Mouse (Mus musculus): ENCODE data around the gene Lemd1. TPM values are rescaled to one million over a fixed set of nuclear protein-coding genes. Genes with fewer than 3 reads are reported as not detected.

Gene Lemd1
- polyA plus RNA-seq, 1 experiment, result not detected

DNA sequence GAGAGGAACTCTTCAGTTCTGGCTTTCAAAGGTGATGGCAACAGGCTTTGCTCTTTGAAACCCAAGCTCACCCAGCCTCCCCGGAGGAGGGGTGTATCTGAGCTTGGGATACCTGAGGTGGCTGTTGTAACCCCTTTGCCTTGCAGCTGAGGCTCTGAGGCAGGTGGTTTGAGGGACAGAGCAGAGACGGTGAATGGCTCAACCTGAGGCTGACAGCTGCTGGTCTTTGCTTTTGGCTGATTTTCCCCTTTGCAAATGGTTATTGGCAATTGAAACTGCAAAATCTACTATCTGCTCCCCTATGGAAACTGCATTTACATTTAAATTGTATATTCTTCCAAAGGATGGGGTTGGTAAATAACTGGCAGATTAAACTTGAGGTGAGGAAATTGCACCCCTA, 30.4 kb downstream of the Lemd1 start:
- DNase-seq (ENCODE audit: low read depth in 1 of 2, low spot score in 2 of 2), result no peak
- Histone ChIP-seq H3K27ac (ENCODE audit: insufficient read depth, low read length) (no peak overlapping the region), H3K36me3 (ENCODE audit: control insufficient read depth, insufficient read depth, low read length) (no peaks in the 10 kb centered on the region), H3K27me3 (ENCODE audit: control insufficient read depth, insufficient read depth, low read length) (no peaks in the 10 kb centered on the region), H3K4me3 (ENCODE audit: extremely low read depth, insufficient read depth, insufficient read length) (no peak overlapping the region), H3K4me1 (ENCODE audit: control insufficient read depth, insufficient read depth, insufficient read length) (no peaks in the 10 kb centered on the region)
- TF ChIP-seq POLR2A (IDR thresholded peaks at IDR 0.05; ENCODE audit: low read depth, low read length), result no peak
- TF ChIP-seq CTCF (IDR thresholded peaks at IDR 0.05; ENCODE audit: extremely low read depth, insufficient read depth, insufficient read length, insufficient replicate concordance), result no peak
- 60% methylated on average over 2 of the region's 2 CpGs for WGBS

DNA sequence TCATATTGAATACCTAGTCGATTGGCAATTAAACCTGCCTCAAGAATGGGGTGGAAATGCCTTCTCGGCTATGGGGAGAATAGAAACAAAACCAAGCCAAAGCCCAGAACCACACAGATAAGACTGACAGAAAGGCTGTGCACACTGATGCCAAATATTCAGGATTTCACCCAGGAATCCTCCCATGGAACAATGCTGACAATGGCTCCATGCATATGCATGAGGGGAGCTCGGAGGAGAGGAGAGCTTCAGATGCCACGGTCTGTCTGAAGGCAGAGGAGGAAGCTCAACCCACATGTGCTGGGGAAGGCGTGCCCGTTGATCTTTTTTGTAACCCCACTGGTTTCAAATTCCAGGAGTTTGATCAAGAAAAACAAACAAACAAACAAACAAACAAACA, 30.9 kb downstream of the Lemd1 start:
- no peak for DNase-seq (ENCODE audit: low read depth in 1 of 2, low spot score in 2 of 2)
- H3K4me1 ChIP-seq (ENCODE audit: control insufficient read depth, insufficient read depth, insufficient read length), result no peaks in the 10 kb centered on the region
- H3K36me3 ChIP-seq (ENCODE audit: control insufficient read depth, insufficient read depth, low read length), result no peaks in the 10 kb centered on the region
- no peak overlapping the region for H3K4me3 ChIP-seq (ENCODE audit: extremely low read depth, insufficient read depth, insufficient read length)
- 44% methylated on average over 6 of the region's 6 CpGs for WGBS
- TF ChIP-seq CTCF (IDR thresholded peaks at IDR 0.05; ENCODE audit: extremely low read depth, insufficient read depth, insufficient read length, insufficient replicate concordance), result no peak
- TF ChIP-seq POLR2A (IDR thresholded peaks at IDR 0.05; ENCODE audit: low read depth, low read length), result no peak
- H3K27me3 ChIP-seq (ENCODE audit: control insufficient read depth, insufficient read depth, low read length), result no peaks in the 10 kb centered on the region
- no peak overlapping the region for H3K27ac ChIP-seq (ENCODE audit: insufficient read depth, low read length)

DNA sequence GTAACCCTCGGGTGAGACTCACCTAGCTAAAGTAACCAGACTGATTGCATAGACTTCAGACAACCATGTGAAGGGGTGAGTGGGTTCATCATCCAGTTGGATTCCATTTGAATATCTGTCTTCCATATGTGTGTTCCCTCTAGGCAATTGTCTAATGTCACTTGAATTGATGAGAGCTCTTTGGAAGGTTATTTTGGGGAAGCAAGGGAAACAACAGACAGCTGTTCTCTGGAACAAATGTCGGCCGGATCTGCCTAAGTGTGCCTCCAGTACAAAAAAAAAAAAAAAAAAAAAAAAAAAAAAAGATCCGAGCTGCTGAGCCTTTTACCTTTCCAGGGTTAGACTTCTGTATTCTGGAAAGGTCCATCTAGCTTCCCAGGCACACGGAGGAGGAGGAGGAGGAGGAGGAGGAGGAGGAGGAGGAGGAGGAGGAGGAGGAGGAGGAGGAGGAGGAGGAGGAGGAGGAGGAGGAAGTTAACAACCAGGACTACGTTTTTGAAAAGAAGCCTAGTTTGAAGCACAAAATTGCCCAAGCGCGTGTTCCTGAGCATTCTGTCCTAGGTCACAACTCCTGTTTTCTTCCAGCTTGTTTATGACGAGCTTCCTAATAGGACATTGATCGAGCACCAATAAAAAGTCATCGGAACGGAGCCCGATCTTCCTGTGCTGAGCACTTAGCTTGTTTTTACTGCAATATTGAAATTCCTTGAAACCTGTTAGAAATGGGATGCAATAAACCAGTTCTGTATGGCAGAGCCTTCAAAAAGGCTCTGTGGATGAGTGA, 35.3 kb downstream of the Lemd1 start:
- WGBS, result 71% methylated on average over 13 of the region's 13 CpGs
- Histone ChIP-seq H3K36me3 (ENCODE audit: control insufficient read depth, insufficient read depth, low read length) (no peaks in the 10 kb centered on the region), H3K27me3 (ENCODE audit: control insufficient read depth, insufficient read depth, low read length) (no peaks in the 10 kb centered on the region), H3K27ac (ENCODE audit: insufficient read depth, low read length) (no peak overlapping the region), H3K4me3 (ENCODE audit: extremely low read depth, insufficient read depth, insufficient read length) (no peak overlapping the region), H3K4me1 (ENCODE audit: control insufficient read depth, insufficient read depth, insufficient read length) (no peaks in the 10 kb centered on the region)
- no peak for DNase-seq (ENCODE audit: low read depth in 1 of 2, low spot score in 2 of 2)
- TF ChIP-seq CTCF (IDR thresholded peaks at IDR 0.05; ENCODE audit: extremely low read depth, insufficient read depth, insufficient read length, insufficient replicate concordance), result no peak
- TF ChIP-seq POLR2A (IDR thresholded peaks at IDR 0.05; ENCODE audit: low read depth, low read length), result no peak

DNA sequence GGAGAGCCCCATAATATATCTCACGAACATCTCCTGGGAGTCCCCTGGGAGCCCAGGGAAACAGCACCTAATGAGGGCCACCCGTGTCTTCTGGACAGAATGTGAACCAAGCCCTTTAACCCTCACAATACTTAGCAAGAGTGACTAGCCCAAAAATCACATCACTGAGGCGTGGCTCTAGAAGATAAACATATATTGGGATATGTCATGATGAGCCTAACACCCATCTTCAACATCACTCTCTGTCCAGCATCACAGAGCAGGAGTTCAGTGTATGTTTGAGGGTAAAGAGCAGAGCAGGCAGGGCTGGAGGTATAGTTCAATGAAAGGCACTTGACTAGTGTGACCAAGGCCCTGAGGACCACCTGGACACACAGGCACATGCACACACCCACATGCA, 38.4 kb downstream of the Lemd1 start, which contains the start of gene Gm10188:
Gene Gm10188 (minus strand): TSS at position 101 of the 400 bp plus-strand sequence.
- Histone ChIP-seq H3K27ac (ENCODE audit: insufficient read depth, low read length) (no peak within 1 kb of the TSS), H3K4me1 (ENCODE audit: control insufficient read depth, insufficient read depth, insufficient read length) (no peaks in the 10 kb centered on the region), H3K36me3 (ENCODE audit: control insufficient read depth, insufficient read depth, low read length) (no peaks in the 10 kb centered on the region), H3K4me3 (ENCODE audit: extremely low read depth, insufficient read depth, insufficient read length) (no peak within 1 kb of the TSS), H3K27me3 (ENCODE audit: control insufficient read depth, insufficient read depth, low read length) (no peaks in the 10 kb centered on the region)
- DNase-seq (ENCODE audit: low read depth in 1 of 2, low spot score in 2 of 2), result no peak
- 86% methylated on average over 3 of the region's 3 CpGs for WGBS
- TF ChIP-seq CTCF (IDR thresholded peaks at IDR 0.05; ENCODE audit: extremely low read depth, insufficient read depth, insufficient read length, insufficient replicate concordance) (no peak), POLR2A (IDR thresholded peaks at IDR 0.05; ENCODE audit: low read depth, low read length) (no peak)

DNA sequence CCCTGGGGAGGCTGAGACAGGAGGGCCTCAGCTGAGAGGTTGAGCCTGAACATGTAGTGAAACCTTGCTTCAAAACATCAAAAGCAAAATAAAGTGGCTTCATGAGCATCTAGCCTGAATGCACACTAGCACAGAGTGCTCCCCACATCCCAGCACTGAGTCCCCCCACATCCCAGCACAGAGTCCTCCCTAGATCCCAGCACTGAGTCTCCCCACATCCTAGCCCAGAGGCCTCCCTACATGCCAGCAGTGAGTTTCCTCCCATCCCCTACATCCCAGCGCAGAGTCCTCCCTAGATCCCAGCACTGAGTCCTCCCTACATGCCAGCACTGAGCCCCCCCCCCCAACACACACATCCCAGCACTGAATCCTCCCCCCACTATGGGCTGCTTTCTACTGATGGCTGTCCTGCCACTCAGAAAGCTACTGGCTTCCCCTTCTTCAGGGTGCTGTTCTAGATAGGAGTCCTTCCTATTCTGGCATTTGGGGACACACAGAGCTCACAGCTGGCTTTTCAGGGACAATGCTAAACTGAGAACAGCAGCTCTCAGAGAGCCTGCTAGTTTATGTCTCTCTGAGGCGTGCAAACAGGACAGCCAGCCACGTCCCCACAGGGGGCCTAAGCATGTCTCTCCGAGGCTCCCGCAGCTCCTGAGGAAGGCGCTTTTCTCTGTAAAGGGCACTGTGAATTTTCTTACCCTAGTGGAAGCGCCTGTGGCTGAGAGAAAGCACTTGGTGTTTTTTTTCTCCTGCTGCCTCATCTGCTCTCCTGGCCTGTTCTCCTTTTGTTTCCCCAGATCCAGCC, 40.4 kb downstream of the Lemd1 start:
- Histone ChIP-seq H3K4me3 (ENCODE audit: extremely low read depth, insufficient read depth, insufficient read length) (no peak overlapping the region), H3K4me1 (ENCODE audit: control insufficient read depth, insufficient read depth, insufficient read length) (no peaks in the 10 kb centered on the region), H3K36me3 (ENCODE audit: control insufficient read depth, insufficient read depth, low read length) (no peaks in the 10 kb centered on the region), H3K27me3 (ENCODE audit: control insufficient read depth, insufficient read depth, low read length) (no peaks in the 10 kb centered on the region), H3K27ac (ENCODE audit: insufficient read depth, low read length) (no peak overlapping the region)
- TF ChIP-seq POLR2A (IDR thresholded peaks at IDR 0.05; ENCODE audit: low read depth, low read length) (no peak), CTCF (IDR thresholded peaks at IDR 0.05; ENCODE audit: extremely low read depth, insufficient read depth, insufficient read length, insufficient replicate concordance) (no peak)
- no peak for DNase-seq (ENCODE audit: low read depth in 1 of 2, low spot score in 2 of 2)
- 82% methylated on average over 7 of the region's 7 CpGs for WGBS

DNA sequence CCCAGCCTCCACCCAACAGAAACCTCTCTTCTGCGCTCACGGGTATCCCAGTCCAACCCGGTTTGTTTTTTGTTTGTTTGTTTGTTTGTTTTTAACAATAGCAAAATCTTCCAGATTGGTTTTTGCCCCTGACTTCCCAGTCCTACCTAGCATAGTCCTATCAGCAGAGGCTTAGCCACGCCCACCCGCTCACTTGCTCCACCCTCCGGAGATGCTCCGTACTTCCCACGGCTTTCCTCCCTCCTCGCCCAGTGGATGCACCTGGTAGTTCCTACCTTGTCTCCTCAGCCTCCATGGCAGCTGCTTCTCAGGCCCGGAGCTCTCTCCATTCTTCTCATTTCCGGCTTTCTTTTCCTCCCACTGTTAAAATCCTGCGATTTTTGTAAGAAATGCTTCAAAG, 42.3 kb downstream of the Lemd1 start:
- no peaks in the 10 kb centered on the region for H3K36me3 ChIP-seq (ENCODE audit: control insufficient read depth, insufficient read depth, low read length)
- H3K4me1 ChIP-seq (ENCODE audit: control insufficient read depth, insufficient read depth, insufficient read length), result no peaks in the 10 kb centered on the region
- DNase-seq (ENCODE audit: low read depth in 1 of 2, low spot score in 2 of 2), result no peak
- no peak overlapping the region for H3K4me3 ChIP-seq (ENCODE audit: extremely low read depth, insufficient read depth, insufficient read length)
- no peaks in the 10 kb centered on the region for H3K27me3 ChIP-seq (ENCODE audit: control insufficient read depth, insufficient read depth, low read length)
- TF ChIP-seq CTCF (IDR thresholded peaks at IDR 0.05; ENCODE audit: extremely low read depth, insufficient read depth, insufficient read length, insufficient replicate concordance), result no peak
- no peak for TF ChIP-seq POLR2A (IDR thresholded peaks at IDR 0.05; ENCODE audit: low read depth, low read length)
- WGBS, result 36% methylated on average over 12 of the region's 12 CpGs
- no peak overlapping the region for H3K27ac ChIP-seq (ENCODE audit: insufficient read depth, low read length)

All from spleen, adult 2 months (tissue).